Mouse (Mus musculus): ENCODE results near the gene Ovol1. TPM values are rescaled to one million over a fixed set of nuclear protein-coding genes. Genes with fewer than 3 reads are reported as not detected.

The Ovol1 gene
- total and polyA plus RNA-seq, 2 experiments from 2014 or later, result 0.05 to 0.27 TPM

- ATAC-seq (ENCODE audit: low FRiP score), result no peak
- no peak overlapping the region for H3K27ac ChIP-seq (ENCODE audit: low read depth, low read length)
- H3K4me1 ChIP-seq (ENCODE audit: insufficient read depth, low read length), result no peaks in the 10 kb centered on the region
- TF ChIP-seq CTCF (IDR thresholded peaks at IDR 0.05), result no peak
- no peak overlapping the region for H3K4me3 ChIP-seq (ENCODE audit: low read depth, low read length)
- no peak for DNase-seq (ENCODE audit: low spot score)
- no peak overlapping the region for H3K9ac ChIP-seq (replicated peaks; ENCODE audit: low read length, poor library complexity, severe bottlenecking)
- WGBS, result 70% methylated on average over 9 of the region's 9 CpGs
- H3K4me2 ChIP-seq (ENCODE audit: low read depth, low read length, poor library complexity, severe bottlenecking), result no peak overlapping the region
- H3K36me3 ChIP-seq (ENCODE audit: insufficient read depth, low read length), result no peaks in the 10 kb centered on the region
- H3K27me3 ChIP-seq (ENCODE audit: insufficient read depth, low read length), result no peaks in the 10 kb centered on the region
- H3K9me3 ChIP-seq (ENCODE audit: low read length), result no peaks in the 10 kb centered on the region
Observed at GRCm38 (mm10) chr19:5589159-5589558, 28.7 kb upstream of the Ovol1 start.

DNA sequence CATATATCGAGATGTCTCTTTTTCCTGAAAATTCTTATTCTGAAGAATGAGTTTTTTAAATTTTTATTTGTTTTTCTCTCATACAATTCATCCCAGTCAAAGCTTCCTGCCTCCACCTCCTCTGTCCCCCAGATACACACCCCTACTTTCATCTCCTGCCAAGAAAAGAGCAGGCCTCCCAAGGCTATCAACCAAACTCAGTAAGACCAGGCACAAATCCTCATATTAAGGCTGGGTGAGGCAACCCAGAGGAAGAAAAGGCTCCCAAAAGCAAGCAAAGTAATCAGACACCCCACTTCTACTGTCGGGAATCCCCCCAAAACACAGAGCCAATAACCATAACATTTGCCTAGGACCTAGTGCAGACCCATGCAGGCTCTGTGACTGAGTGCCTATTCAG is 21.5 kb upstream of the Ovol1 start:
- no peak for ATAC-seq (ENCODE audit: low FRiP score)
- 79% methylated on average over 2 of the region's 2 CpGs for WGBS
- H3K9ac ChIP-seq (replicated peaks; ENCODE audit: low read length, poor library complexity, severe bottlenecking), result no peak overlapping the region
- H3K9me3 ChIP-seq (ENCODE audit: low read length), result no peaks in the 10 kb centered on the region
- no peaks in the 10 kb centered on the region for H3K36me3 ChIP-seq (ENCODE audit: insufficient read depth, low read length)
- H3K27ac ChIP-seq (ENCODE audit: low read depth, low read length), result no peak overlapping the region
- no peaks in the 10 kb centered on the region for H3K4me1 ChIP-seq (ENCODE audit: insufficient read depth, low read length)
- no peak for DNase-seq (ENCODE audit: low spot score)
- no peak overlapping the region for H3K4me3 ChIP-seq (ENCODE audit: low read depth, low read length)
- H3K4me2 ChIP-seq (ENCODE audit: low read depth, low read length, poor library complexity, severe bottlenecking), result no peak overlapping the region
- H3K27me3 ChIP-seq (ENCODE audit: insufficient read depth, low read length), result no peaks in the 10 kb centered on the region
- no peak for TF ChIP-seq CTCF (IDR thresholded peaks at IDR 0.05)

- no peaks in the 10 kb centered on the region for H3K36me3 ChIP-seq (ENCODE audit: insufficient read depth, low read length)
- H3K9me3 ChIP-seq (ENCODE audit: low read length), result no peaks in the 10 kb centered on the region
- no peaks in the 10 kb centered on the region for H3K27me3 ChIP-seq (ENCODE audit: insufficient read depth, low read length)
- no peak overlapping the region for H3K4me3 ChIP-seq (ENCODE audit: low read depth, low read length)
- H3K4me1 ChIP-seq (ENCODE audit: insufficient read depth, low read length), result no peaks in the 10 kb centered on the region
- ATAC-seq (ENCODE audit: low FRiP score), result no peak
- H3K9ac ChIP-seq (replicated peaks; ENCODE audit: low read length, poor library complexity, severe bottlenecking), result no peak overlapping the region
- no peak overlapping the region for H3K4me2 ChIP-seq (ENCODE audit: low read depth, low read length, poor library complexity, severe bottlenecking)
- 85% methylated on average over 6 of the region's 6 CpGs for WGBS
- no peak for TF ChIP-seq CTCF (IDR thresholded peaks at IDR 0.05)
- H3K27ac ChIP-seq (ENCODE audit: low read depth, low read length), result no peak overlapping the region
- DNase-seq (ENCODE audit: low spot score), result no peak
Observed at GRCm38 (mm10) chr19:5580776-5581175, 20.3 kb upstream of the Ovol1 start.

DNA sequence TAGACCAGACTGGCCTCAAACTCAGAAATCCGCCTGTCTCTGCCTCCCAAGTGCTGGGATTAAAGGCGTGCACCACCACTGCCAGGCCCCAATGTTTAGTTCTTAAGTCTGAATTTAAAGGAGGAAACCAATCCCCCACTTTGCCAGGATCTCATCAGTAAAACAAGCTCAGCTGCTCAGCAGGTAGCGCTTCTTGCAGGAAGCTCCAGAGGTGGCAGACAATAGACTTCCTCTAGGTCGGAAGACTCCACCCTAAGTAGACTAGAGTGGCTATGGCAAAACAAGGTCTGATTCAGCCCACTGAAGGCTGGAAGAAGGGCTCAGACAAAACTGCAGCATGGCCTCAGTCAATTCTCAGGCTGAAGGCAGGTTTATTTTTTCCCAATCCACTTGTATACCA is 19.5 kb upstream of the Ovol1 start:
- H3K27ac ChIP-seq (ENCODE audit: low read depth, low read length), result no peak overlapping the region
- H3K36me3 ChIP-seq (ENCODE audit: insufficient read depth, low read length), result no peaks in the 10 kb centered on the region
- DNase-seq (ENCODE audit: low spot score) (no peak), ATAC-seq (ENCODE audit: low FRiP score) (no peak)
- no peak overlapping the region for H3K4me2 ChIP-seq (ENCODE audit: low read depth, low read length, poor library complexity, severe bottlenecking)
- H3K9me3 ChIP-seq (ENCODE audit: low read length), result no peaks in the 10 kb centered on the region
- no peaks in the 10 kb centered on the region for H3K4me1 ChIP-seq (ENCODE audit: insufficient read depth, low read length)
- H3K9ac ChIP-seq (replicated peaks; ENCODE audit: low read length, poor library complexity, severe bottlenecking), result no peak overlapping the region
- WGBS, result 75% methylated on average over 4 of the region's 4 CpGs
- no peak overlapping the region for H3K4me3 ChIP-seq (ENCODE audit: low read depth, low read length)
- TF ChIP-seq CTCF (IDR thresholded peaks at IDR 0.05), result no peak
- H3K27me3 ChIP-seq (ENCODE audit: insufficient read depth, low read length), result no peaks in the 10 kb centered on the region

- WGBS, result 93% methylated on average over 1 of the region's 1 CpGs
- no peaks in the 10 kb centered on the region for H3K4me1 ChIP-seq (ENCODE audit: insufficient read depth, low read length)
- no peak overlapping the region for H3K27ac ChIP-seq (ENCODE audit: low read depth, low read length)
- H3K4me3 ChIP-seq (ENCODE audit: low read depth, low read length), result no peak overlapping the region
- no peaks in the 10 kb centered on the region for H3K27me3 ChIP-seq (ENCODE audit: insufficient read depth, low read length)
- DNase-seq (ENCODE audit: low spot score) (no peak), ATAC-seq (ENCODE audit: low FRiP score) (no peak)
- no peak overlapping the region for H3K4me2 ChIP-seq (ENCODE audit: low read depth, low read length, poor library complexity, severe bottlenecking)
- no peak for TF ChIP-seq CTCF (IDR thresholded peaks at IDR 0.05)
- H3K9ac ChIP-seq (replicated peaks; ENCODE audit: low read length, poor library complexity, severe bottlenecking), result no peak overlapping the region
- no peaks in the 10 kb centered on the region for H3K9me3 ChIP-seq (ENCODE audit: low read length)
- H3K36me3 ChIP-seq (ENCODE audit: insufficient read depth, low read length), result peaks cover 8% of the 10 kb centered on the region; the same call in 1 of the 2 replicates
Observed at GRCm38 (mm10) chr19:5575336-5575735, 14.9 kb upstream of the Ovol1 start.

DNA sequence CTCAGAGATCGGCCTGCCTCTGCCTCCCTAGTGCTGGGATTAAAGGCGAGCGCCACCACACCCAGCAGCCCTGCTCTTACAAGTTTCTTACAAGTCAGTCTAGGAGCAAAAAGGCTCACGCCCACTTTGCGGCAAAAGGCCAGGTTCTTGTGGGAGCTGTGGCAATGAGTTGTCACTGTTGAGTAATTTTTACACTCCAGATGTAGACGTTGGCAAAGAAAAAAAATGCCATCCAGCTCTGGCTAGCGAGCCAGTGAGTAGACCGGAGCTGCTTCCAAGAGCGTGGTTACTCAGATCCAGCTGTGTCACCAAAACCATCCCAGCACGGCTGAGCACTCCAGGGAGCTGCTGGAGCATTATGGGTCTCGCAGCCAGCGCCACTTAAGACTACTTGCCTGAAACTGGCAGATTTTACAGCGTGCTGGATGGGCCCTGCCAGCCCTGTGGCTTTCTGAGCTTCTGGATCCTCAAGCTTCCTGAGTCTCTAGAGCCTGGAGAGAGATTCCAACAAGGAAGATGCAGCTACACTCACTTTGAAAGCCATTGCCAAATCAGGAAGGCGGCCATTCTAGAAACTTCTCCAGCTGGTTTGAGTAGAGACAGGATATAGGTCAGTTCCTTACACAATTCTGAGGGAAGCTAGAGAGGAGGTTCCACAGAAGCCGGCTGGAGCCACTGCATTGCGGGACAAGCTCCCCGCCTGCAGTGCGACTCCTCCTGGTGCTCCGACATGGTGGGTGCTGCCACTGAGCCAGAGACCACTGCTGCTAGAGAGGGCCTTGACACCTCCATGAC is 12.1 kb upstream of the Ovol1 start:
- H3K27ac ChIP-seq (ENCODE audit: low read depth, low read length), result no peak overlapping the region
- no peak for DNase-seq (ENCODE audit: low spot score)

More for the DNA sequence above, 12.1 kb upstream of the Ovol1 start:
- 0 out of 2 replicates have a peak, but pooled peaks cover 4% of the 10 kb centered on the region for H3K4me1 ChIP-seq (ENCODE audit: insufficient read depth, low read length)
- ATAC-seq (ENCODE audit: low FRiP score), result no peak
- H3K27me3 ChIP-seq (ENCODE audit: insufficient read depth, low read length), result no peaks in the 10 kb centered on the region
- no peaks in the 10 kb centered on the region for H3K9me3 ChIP-seq (ENCODE audit: low read length)
- peaks cover 14% of the 10 kb centered on the region; the same call in 1 of the 2 replicates for H3K36me3 ChIP-seq (ENCODE audit: insufficient read depth, low read length)
- no peak overlapping the region for H3K9ac ChIP-seq (replicated peaks; ENCODE audit: low read length, poor library complexity, severe bottlenecking)
- no peak overlapping the region for H3K4me2 ChIP-seq (ENCODE audit: low read depth, low read length, poor library complexity, severe bottlenecking)
- TF ChIP-seq CTCF (IDR thresholded peaks at IDR 0.05), result no peak
- H3K4me3 ChIP-seq (ENCODE audit: low read depth, low read length), result no peak overlapping the region
- WGBS, result 90% methylated on average over 19 of the region's 19 CpGs
